9 mouse cellular contexts compared by ENCODE assay signal in the genomic region with DNA sequence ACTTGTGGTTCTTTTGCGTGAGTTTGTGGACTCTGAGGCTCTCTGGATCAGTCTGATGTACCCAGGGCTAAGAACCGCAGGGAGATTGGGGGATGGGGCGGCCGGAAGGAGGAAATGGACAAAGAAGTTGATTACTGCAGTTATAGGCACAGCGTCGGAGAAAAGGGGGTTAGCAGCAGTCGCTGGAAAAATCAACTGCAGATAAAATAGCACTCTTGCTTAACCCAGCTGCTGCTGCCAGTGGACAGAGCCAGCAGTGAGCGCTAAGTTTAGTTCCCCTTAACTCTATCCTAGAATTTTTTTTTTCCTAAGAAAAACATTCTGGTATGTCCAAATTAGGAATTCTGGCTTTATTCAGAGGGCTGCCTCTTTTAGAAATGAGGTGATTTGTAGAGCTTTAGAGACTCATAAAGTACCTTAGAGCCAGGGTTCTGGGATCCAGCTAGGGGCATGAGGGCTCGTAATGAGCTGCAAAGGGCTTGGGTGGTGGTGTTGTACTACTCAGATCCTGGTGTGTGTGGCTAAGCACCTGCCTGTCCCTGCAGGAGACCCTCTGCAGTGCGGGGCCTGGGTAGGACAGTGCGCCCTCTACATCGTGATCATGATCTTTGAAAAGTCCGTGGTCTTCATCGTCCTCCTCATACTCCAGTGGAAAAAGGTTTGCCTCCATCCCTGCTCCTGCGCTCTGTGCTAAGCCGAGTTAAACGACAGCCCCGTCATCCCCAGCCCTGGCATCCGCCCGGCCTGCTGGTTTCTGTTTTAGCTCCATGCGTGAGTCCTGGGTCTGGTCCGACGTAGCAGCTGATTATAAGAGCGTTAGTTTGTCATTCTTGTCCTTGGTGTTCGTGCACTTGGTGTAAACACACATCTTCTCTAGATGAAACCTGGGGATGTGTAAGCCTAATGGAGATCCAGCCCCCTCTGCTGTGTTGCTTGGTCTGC. TPM values are rescaled to one million over a fixed set of nuclear protein-coding genes. Genes with fewer than 3 reads are reported as not detected.
DNase-seq lines count a peak whose midpoint lies in the region; ATAC-seq and TF ChIP-seq lines count a peak whose summit lies in the region.
"Had no signal": no experiment of that assay in that cellular context is flagged by ENCODE, and none has a peak within 500 bp of the region (broad histone marks: within the 10 kb centered on the region; RNA-seq: fewer than 3 reads in every experiment).

No protein-coding gene starts in this region.

- DNase-seq in gastrocnemius, adult 2 months = peak; percentile 76
- no peak for DNase-seq in gastrocnemius, postnatal 4 days (ENCODE audit: low spot score in 2 of 2)
- peak; percentile 28 for DNase-seq in gastrocnemius, postnatal 10 days
- DNase-seq in lung, postnatal 36 days = peak; percentile 38
- no peak for DNase-seq in layer of hippocampus, postnatal 36 days
- DNase-seq in frontal cortex, postnatal 10 days (ENCODE audit: low spot score in 2 of 2) = no peak
- no peak for DNase-seq in layer of hippocampus, postnatal 14 days (ENCODE audit: low spot score in 2 of 2)

- no peak for TF ChIP-seq CTCF in gastrocnemius, adult 2 months (IDR thresholded peaks at IDR 0.05)

- intact Hi-C loops in gastrocnemius, adult 2 months (cut with DNase I) = no loop called here

- peaks cover 4% of the 10 kb centered on the region; the same call in 1 of the 2 replicates for H3K36me3 ChIP-seq in intestine, embryonic 15.5 days

- no peaks in the 10 kb centered on the region for H3K9me3 ChIP-seq in intestine, embryonic 15.5 days

- H3K27ac ChIP-seq in gastrocnemius, adult 2 months = peak overlapping the region; percentile 95
- H3K27ac ChIP-seq in intestine, embryonic 15.5 days = peak overlapping the region; percentile 68

- no peak for ATAC-seq in intestine, embryonic 15.5 days

- peaks cover 16% of the 10 kb centered on the region; the same call in 1 of the 2 replicates for H3K4me1 ChIP-seq in intestine, embryonic 15.5 days (replicated peaks)

- WGBS in intestine, embryonic 15.5 days = 63% methylated on average over 25 of the region's 25 CpGs

- peak overlapping the region; percentile 41 for H3K4me3 ChIP-seq in gastrocnemius, adult 2 months
- H3K4me3 ChIP-seq in intestine, embryonic 15.5 days (replicated peaks) = no peak overlapping the region

- H3K4me2 ChIP-seq in intestine, embryonic 15.5 days (replicated peaks) = no peak overlapping the region

- no peak overlapping the region for H3K9ac ChIP-seq in intestine, embryonic 15.5 days

- H3K27me3 ChIP-seq in intestine, embryonic 15.5 days (replicated peaks) = no peaks in the 10 kb centered on the region

RNA-seq across cellular contexts. Expression of a gene that starts 8.5 kb away (rescaled TPM):
- total RNA-seq in gastrocnemius, adult 2 months (2021) = 10 to 100 TPM; 53.6 to 65.4 TPM
- 100 to 1,000 TPM; 154 to 180 TPM for total RNA-seq in gastrocnemius, postnatal 4 days (2021)
- 100 to 1,000 TPM in 1 of 2 experiments, 10 to 100 TPM in 1; 91.8 to 112 TPM for total RNA-seq in gastrocnemius, postnatal 10 days (2021)
- 8.1 and 8.3 TPM in 2 replicates for polyA plus RNA-seq in intestine, embryonic 15.5 days (2015; fragmentation: Nextera tagmentation; extraction: Ambion mirVana)
- 1 to 10 TPM; 2.2 to 2.7 TPM for total RNA-seq in layer of hippocampus, postnatal 36 days (2021)
- total RNA-seq in layer of hippocampus, postnatal 14 days (2021) = 1 to 10 TPM; 1.9 to 2.1 TPM

RNA-seq across cellular contexts. Expression of a gene that starts 15.8 kb away (rescaled TPM):
- under 1 TPM; 0.11 to 0.13 TPM for total RNA-seq in gastrocnemius, adult 2 months (2021)
- 1 to 10 TPM in 1 of 2 experiments, under 1 TPM in 1; 0.86 to 4.6 TPM for total RNA-seq in gastrocnemius, postnatal 4 days (2021)
- total RNA-seq in gastrocnemius, postnatal 10 days (2021) = 1 to 10 TPM in 1 of 2 experiments, under 1 TPM in 1; 0.31 to 1.0 TPM
- 1.1 and 2.6 TPM in 2 replicates for polyA plus RNA-seq in intestine, embryonic 15.5 days (2015; fragmentation: Nextera tagmentation; extraction: Ambion mirVana)
- total RNA-seq in layer of hippocampus, postnatal 36 days (2021) = not detected
- not detected for total RNA-seq in layer of hippocampus, postnatal 14 days (2021)
- total RNA-seq: megakaryocyte-erythroid progenitor cell, adult 5-6 weeks had no signal

RNA-seq across cellular contexts. Expression of a gene that starts 45.1 kb away (rescaled TPM):
- total RNA-seq in gastrocnemius, adult 2 months (2021) = 10 to 100 TPM in 1 of 2 experiments, 1 to 10 TPM in 1; 6.2 to 12.6 TPM
- total RNA-seq in gastrocnemius, postnatal 4 days (2021) = 10 to 100 TPM; 13.0 to 15.7 TPM
- 10 to 100 TPM; 10.2 to 15.2 TPM for total RNA-seq in gastrocnemius, postnatal 10 days (2021)
- 22.0 and 22.2 TPM in 2 replicates for polyA plus RNA-seq in intestine, embryonic 15.5 days (2015; fragmentation: Nextera tagmentation; extraction: Ambion mirVana)
- 10 to 100 TPM; 19.7 to 23.9 TPM for total RNA-seq in layer of hippocampus, postnatal 36 days (2021)
- total RNA-seq in layer of hippocampus, postnatal 14 days (2021) = 10 to 100 TPM; 18.2 to 20.3 TPM

RNA-seq across cellular contexts. Expression of a gene that starts 53.1 kb away (rescaled TPM):
- under 1 TPM; 0.10 to 0.25 TPM for total RNA-seq in gastrocnemius, adult 2 months (2021)
- total RNA-seq in gastrocnemius, postnatal 4 days (2021) = 1 to 10 TPM; 1.3 to 4.9 TPM
- under 1 TPM; 0.28 to 0.93 TPM for total RNA-seq in gastrocnemius, postnatal 10 days (2021)
- polyA plus RNA-seq in intestine, embryonic 15.5 days (2015; fragmentation: Nextera tagmentation; extraction: Ambion mirVana) = 3.2 and 5.1 TPM in 2 replicates
- total RNA-seq in layer of hippocampus, postnatal 36 days (2021) = 10 to 100 TPM; 23.5 to 25.9 TPM
- total RNA-seq in layer of hippocampus, postnatal 14 days (2021) = 10 to 100 TPM; 18.2 to 19.0 TPM
- total RNA-seq: megakaryocyte-erythroid progenitor cell, adult 5-6 weeks had no signal

Comparison
In these comparisons a context has a peak if more than half of its experiments do, and no peak if none do; other contexts are left out.
1. DNase-seq: peak in gastrocnemius, adult 2 months (single experiment), gastrocnemius, postnatal 10 days (single experiment) and lung, postnatal 36 days (single experiment); none in gastrocnemius, postnatal 4 days (0 of 2), layer of hippocampus, postnatal 36 days (0 of 2), frontal cortex, postnatal 10 days (0 of 2) and layer of hippocampus, postnatal 14 days (0 of 2).
2. RNA of a gene that starts 8.5 kb away (total RNA-seq): 154 to 180 TPM in gastrocnemius, postnatal 4 days, 91.8 to 112 TPM in gastrocnemius, postnatal 10 days and 53.6 to 65.4 TPM in gastrocnemius, adult 2 months; 2.2 to 2.7 TPM in layer of hippocampus, postnatal 36 days and 1.9 to 2.1 TPM in layer of hippocampus, postnatal 14 days; every median in the first group is over 10 times any median in the second.